Mouse (Mus musculus) liver, embryonic 14.5 days (tissue): ENCODE results near the gene Sf3b1.

ENCODE experiments used
- CTCF ChIP-seq: IDR thresholded peaks from 2 replicates; pipeline ENCODE4 v1.5.1; 2016; ENCODE audit warnings: antibody characterized with exemption, low read depth, control low read depth
- EP300 ChIP-seq: IDR thresholded peaks from 2 replicates; pipeline ENCODE4 v1.6.1; 2016; ENCODE audit warnings: antibody characterized with exemption, low read depth

- TF ChIP-seq CTCF (no peak), EP300 (no peak)
Observed at GRCm38 (mm10) chr1:55027966-55028365, 685 bp upstream of the Sf3b1 start.
